Mouse (Mus musculus): ENCODE measurements at regions not wholly inside any gene's neighbourhood (a gene's known extent, or its start where the extent isn't known, plus 50 kb on each side); places are given as distances from the start of the nearest gene placed in this dataset.
A peak's percentile ranks its signal among the peaks of the same experiment; 100 is the strongest.

DNA sequence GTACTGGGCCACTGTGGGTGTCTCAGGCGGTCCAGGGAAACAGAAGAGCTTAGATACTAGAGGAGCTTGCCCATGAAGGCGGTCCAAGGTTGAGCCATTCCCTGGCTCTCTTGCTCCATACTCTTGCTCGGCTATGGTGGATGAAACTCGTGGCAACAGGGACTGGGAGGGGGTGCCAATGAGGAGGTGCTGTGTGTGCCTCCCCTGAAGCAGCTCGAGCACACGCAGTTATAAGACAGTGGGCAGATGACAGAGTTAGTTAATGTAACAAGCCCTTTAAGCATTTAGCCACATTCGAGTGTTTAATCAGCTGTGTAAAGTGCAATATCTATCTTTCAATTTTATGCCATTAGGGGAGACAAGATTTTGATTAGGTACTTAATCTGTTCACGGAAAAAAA, 237.5 kb downstream of the Dhx35 start:
- no peak for DNase-seq

- no peak for DNase-seq
Observed at GRCm38 (mm10) chr2:159039916-159040315, 245.3 kb downstream of the Dhx35 start.

GRCm38 (mm10) chr2:159053534-159053933, 258.9 kb downstream of the Dhx35 start:
- DNase-seq: no peak

GRCm38 (mm10) chr2:159053936-159054335, 259.3 kb downstream of the Dhx35 start:
- peak; percentile 32 for DNase-seq

DNA sequence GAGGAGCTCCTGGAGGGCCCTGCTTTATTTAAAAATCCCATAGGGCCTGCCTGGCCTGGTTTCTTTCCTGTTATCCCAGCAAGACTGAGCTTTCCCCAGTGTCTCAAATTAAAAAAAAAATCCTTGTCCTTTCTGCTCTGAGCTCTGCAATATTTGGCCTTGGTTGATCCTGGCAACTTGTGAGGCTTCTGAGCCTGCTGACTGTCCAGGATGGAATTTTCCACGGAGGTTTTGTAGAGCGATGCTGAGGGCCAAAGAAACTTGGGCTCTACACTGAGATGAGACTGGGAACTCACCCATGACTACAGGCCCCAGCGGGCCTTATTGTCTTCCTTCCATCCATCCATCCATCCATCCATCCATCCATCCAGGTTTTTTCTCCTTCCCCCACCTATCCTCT, 259.8 kb downstream of the Dhx35 start:
- no peak for DNase-seq

DNA sequence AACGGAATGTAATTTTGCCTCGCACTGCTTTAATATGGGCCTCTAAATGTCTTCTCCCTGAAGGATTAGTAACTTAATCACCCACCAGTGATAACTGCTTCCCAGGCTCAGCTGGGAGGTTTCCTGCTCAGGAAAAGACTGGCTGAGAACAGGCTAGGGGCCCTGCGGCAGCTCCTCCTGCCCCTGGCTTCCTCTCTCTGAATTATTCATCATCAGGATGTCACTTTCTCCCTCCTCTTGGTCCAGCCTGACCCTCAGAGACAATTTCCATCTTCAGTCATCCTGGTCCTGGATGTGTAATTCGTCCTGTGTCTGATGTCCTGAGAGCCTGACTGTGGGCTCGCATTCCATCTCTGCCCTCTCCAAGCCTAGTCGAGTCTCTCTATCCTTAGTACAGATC, 261.2 kb downstream of the Dhx35 start:
- no peak for DNase-seq

DNA sequence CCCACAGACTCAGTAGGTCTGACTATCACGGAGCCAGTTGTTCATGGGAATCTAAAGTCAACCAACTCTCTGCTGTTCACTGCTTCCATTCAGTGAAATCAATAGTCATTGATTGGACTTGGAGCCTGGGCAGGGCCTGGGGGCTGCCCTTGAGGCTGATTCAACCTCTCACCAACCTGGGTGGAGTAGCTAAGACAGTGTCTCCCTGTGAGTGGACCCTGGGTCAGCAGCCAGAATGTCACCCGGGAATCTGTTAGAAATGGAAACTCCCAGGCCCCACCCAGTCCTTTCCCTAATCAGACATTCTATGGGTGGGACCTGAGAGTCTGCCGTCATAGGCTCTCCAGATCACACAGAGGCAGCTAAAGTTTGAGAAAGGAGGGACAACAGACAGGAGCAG, 262.4 kb downstream of the Dhx35 start:
- no peak for DNase-seq

- no peak for DNase-seq
Observed at GRCm38 (mm10) chr2:159057506-159057905, 262.9 kb downstream of the Dhx35 start.

DNA sequence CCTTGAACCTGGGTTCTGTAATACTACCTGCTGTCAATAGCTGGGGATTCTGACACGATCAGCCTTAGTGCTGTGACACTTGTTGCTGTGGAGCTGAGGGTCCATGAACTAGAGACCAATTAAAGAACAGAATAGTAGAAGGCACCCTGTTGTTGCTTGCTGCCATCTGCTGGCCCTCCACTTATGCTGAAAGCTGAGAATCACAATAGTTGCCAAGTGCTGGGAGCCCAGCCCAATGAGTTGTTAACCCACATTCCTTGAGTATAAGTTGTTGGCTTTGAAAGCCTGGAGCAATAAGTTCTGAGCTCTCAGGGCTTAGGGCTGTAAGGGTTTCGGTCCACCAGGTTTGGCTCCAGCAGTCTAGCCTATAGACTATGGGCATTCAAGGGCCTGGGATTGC, 267.7 kb downstream of the Dhx35 start:
- DNase-seq: no peak

DNA sequence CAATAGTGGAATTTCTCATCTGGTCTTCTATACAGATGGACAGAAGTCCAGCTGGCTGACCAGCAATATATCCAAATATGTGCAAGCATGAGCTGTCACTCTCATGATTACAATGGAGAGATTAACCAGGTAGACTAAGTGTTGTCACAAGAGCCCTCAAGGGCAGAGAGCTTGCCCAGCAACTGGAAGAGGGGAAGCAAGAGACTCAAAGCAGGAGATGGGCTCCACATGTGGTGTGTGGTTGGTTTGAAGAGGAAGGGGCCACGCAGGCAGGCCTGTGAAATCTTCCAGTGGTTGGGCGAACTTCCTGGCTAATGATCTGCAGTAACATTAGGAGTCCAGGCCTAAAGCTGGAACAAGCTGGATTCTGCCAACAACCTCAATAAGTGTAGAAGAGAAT, 268.1 kb downstream of the Dhx35 start:
- DNase-seq: no peak

- DNase-seq: no peak
Observed at GRCm38 (mm10) chr2:159064403-159064970, 269.9 kb downstream of the Dhx35 start.

DNA sequence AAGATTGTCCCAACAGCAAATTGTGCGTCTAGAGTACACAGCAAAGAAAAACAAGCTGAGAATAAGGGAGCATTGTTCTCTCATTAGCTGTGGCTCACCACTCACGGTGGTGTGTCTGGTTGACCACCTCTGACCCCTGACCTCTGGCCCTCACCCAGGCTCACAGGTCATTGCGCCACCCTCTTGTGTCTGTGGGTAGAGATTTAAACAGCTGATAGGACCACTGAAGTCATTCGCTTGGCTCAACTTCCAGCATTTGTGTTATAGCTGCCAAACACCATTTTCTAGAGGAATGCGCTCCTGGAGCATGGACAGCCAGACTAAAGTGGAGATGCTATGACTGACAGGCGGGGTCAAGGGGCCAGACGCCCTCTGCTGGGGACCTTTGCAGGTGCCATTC, 272.9 kb downstream of the Dhx35 start:
- DNase-seq: no peak

DNA sequence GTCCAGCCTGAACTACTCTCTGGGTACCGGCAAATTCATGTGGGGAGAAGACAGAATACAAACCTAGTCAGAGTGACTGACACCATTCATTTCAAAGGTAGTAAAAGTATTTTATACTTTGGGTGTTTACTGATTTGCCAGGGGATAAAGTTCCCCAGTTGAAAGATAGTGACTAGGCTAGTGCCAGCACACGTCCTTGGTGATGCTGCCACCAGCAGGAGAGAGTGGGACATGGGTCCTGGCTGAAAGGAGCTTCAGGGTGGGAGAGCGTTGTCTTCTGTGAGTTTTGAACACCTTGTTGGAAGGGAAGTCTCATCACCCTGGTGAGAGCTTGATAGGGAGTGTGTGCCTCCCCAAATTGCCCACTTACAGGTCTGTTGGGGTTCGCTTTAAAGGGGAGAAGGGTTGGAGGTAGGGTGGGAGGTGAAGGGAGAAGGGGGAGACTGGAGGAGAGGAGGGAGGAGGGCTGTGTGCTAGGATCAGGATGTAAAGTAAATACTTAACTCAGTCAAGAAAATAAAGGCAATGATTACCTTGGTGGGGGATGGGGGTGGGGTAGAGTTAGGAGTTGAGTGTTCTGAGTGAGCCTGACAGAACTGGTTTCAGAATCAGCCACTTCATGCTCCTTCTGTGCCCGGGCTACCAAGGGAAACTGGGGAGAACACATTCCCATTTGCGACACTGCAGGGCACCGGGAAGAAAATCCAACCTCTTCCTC, 273.9 kb downstream of the Dhx35 start:
- DNase-seq: no peak

DNA sequence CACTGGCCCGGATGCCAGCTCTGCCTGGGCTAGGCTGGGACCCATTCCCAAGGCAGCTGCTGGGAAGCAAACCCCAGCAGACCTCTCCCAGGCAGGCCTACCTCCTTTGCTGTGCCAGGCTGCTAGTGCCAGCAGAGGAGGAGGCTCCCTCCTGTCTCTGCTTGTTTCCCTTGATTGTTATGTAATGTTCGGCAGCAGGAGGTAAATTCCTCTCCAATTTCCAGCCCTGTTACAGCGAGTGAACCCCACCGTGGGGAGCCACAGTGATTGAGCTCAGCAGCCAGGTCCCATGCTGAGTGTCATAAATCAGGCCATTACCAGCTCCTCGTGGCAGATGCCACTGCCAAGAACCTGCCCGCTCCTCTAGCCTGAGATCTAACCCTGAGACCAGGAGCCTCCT, 274.6 kb downstream of the Dhx35 start:
- no peak for DNase-seq

GRCm38 (mm10) chr2:159072997-159073690, 278.5 kb downstream of the Dhx35 start:
- DNase-seq: no peak

GRCm38 (mm10) chr2:159079836-159080235, 285.2 kb downstream of the Dhx35 start:
- no peak for DNase-seq

DNA sequence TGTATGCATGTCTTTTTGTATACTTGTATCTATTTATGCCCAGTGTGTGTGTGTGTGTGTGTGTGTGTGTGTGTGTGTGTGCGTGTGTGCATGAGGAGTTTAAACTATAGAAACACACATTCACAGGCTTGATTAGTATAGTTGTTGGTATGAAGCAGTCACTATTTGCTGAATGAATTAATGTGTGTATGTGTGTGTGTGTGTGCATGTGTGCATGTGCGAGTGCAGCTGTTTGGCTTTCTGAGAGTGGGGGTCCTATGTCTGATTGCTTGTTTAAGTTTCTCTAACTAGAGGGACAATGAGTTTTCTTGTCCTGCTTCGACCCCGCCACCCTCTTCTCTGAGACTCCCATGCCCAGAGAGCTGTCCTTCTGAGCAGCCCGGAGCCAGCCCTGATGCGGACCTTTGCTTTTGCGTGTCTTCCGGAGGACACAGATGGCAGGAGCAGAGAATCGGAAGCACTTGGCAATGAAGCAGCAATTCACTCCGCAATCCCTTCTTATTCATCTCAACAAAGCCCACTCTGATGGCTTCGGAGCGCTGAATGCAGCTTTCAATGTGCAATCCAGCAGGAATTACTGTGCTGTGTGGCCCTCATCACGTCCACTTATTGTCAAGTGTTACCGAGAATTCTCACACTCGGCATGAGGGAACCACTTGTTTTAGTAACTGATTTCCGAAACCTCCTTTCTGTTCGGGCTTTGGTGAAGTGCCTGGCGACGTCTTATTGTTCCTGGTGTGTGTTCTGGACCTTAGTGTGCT, 286.4 kb downstream of the Dhx35 start:
- DNase-seq: no peak

- no peak for DNase-seq
Observed at GRCm38 (mm10) chr2:159086836-159087235, 292.2 kb downstream of the Dhx35 start.

GRCm38 (mm10) chr2:159088196-159088595, 293.6 kb downstream of the Dhx35 start:
- no peak for DNase-seq

GRCm38 (mm10) chr2:159096667-159097066, 302.1 kb downstream of the Dhx35 start:
- no peak for DNase-seq

- DNase-seq: no peak
Observed at GRCm38 (mm10) chr2:159134042-159134441, 339.4 kb downstream of the Dhx35 start.

- no peak for DNase-seq
Observed at GRCm38 (mm10) chr2:159138603-159139002, 344.0 kb downstream of the Dhx35 start.

DNA sequence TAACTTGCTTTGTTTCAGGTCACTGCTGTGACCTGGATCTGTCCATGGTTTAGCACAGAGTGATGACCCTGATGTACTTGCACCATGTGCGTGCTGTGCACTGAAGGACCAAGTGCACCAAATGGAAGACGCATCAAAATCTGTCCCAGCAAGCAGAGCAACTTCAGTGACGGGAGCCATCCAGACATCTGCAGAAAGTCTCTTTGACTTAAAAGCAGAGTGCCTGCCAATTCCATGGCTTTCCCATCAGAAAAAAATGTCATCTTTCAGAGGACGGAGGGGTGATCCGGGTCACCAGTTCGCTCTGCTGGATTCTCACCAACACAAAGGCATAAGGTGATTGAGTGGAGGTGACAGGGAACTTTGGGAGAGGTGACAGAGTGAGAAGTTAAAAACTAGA, 351.4 kb downstream of the Dhx35 start:
- no peak for DNase-seq

DNA sequence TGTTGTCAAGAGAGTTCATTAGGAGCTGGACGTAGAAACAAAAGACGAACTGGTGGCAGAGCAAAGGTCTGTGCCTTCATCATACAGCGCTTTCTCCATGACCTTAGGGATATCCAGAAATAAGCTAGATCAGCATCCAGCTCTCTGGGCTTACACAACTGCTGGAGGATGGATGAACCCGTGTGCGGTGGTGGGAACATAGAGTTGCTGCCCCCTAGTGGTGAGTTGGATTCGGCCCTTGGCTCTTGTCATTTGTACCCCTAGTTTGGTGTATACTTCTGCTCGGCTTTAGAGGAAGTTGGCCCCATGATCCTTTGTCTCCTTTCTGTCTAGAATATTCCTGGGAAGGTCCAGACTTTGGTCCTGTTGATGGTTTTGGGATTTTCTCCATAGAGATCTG, 369.4 kb downstream of the Dhx35 start:
- DNase-seq: no peak
